Mouse (Mus musculus) 416B (cell line): Measurements from ENCODE around the gene Ralb.
A peak's percentile ranks its signal among the peaks of the same experiment; 100 is the strongest.

ENCODE experiments used
- DNase-seq: peaks from one replicate; pipeline ENCODE4 v3.0.0; 2011; ENCODE audit warnings: low read depth

Ralb gene

DNA sequence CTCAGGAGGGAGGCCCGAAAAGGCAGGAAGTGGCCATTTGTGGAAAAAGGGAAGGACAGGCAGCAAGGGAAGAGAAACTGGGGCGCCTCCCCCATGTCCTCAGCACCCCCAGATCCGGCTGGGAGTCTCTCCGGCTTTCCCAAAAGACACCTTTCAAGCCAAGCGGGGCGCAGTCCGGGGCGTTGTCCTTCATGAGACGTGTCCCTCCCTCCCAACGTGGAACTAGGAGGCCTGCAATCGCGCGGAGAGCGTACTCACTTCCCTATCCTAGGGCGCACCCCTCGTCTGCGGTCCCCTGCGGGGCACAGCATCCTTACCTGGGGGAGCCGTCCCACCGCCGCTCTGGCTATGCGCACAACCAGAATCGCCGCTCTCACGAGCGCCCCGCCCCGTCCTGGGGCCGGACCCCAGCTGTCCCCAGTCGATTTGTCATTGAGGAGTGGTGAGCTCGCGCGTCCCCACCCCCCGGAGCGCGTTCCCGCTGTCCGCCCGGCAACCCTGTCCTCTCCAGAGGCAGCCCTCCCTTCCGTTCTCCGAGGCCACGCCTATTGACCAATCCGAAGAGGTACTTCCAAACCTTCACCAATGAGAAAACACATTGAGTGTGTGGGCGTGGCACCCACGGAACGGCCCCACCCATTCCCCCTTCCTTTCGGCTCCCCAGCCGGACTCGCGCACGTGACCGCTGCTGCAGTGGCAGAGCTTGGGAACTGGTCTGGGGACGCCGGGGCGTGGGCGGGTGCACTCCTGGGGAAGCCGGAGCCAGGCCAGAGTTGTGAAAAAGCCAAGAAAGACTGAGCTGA, at the start of gene Ralb:
Gene Ralb (minus strand): TSS at position 535 of the 803 bp plus-strand sequence.
- peak; percentile 99 for DNase-seq

DNA sequence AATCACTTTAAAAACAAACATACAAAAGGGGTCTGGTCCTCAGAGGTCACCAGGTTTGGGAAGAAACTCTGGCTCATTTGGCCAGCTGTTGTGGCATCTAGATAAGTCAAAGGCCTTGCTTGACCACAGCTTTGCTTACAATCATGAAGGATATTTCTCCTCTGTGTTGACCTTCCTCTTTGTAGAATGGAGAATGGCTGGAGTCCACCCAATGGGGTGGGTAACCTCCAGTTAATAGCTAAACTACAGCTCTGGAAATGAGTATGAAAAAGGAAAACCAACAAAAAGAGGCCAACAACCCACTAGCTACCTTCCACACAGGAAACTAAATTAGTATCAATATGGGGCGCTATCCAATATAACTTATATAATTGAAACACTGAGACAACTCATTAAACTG, 47.1 kb upstream of the Ralb start:
- DNase-seq: no peak

DNA sequence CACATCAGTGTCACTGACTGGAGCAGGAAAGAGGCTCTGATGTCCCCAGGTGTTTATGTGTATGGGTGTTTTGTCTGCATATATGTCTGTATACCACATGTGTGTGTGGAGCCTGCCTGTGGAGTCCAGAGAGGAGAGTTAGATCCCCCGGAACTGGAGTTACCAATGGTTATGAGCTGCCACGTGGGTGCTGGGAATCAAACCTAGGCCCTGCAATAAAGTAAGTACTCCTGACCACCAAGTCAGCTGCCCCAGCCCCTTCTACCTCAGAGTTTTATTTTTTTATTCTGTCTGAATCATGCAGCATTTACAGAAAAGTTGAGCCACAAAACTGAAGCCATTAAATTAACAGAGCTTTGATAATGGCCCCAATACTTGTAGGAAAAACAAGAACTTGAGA, 45.5 kb upstream of the Ralb start:
- DNase-seq: no peak

DNA sequence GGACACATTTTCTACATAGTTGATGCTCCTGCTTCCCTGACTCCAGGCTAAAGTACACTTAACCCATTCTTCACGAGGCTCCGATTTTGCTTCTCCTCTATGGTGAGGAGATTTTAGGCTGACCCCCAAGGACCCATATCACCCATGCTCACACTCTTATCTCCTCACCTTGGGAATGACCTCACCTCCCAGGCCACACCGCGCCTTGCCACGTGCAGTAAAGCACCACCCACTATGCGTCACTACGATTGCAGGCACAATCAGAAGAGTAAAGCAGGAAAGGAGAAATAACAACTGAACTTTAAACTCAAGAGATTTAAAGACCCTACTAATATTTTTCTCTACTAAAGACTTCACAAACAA, 44.7 kb upstream of the Ralb start:
- no peak for DNase-seq

GRCm38 (mm10) chr1:119548668-119549326, 44.2 kb upstream of the Ralb start:
- DNase-seq: peak; percentile 82

GRCm38 (mm10) chr1:119546490-119546889, 41.9 kb upstream of the Ralb start:
- DNase-seq: no peak

DNA sequence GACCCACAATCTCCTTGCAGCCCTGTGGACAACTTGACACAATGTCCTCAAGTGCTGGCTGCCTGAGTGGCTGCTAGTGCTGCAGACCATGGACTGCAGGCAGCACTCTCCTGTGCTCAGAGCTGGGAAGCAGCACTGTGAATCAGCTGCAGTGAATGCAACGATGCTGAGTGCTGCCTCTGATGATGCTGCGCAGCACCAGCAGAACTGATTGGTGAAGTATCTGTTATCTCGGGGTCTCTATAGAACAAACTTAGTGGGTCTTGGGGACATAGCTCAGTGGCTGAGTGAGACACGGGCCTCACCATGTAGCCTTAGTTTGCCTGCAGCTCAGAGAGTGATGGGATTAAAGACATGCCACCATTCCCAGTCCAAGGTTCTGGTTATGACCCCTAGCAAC, 41.1 kb upstream of the Ralb start:
- no peak for DNase-seq

GRCm38 (mm10) chr1:119545164-119545563, 40.6 kb upstream of the Ralb start:
- no peak for DNase-seq

DNA sequence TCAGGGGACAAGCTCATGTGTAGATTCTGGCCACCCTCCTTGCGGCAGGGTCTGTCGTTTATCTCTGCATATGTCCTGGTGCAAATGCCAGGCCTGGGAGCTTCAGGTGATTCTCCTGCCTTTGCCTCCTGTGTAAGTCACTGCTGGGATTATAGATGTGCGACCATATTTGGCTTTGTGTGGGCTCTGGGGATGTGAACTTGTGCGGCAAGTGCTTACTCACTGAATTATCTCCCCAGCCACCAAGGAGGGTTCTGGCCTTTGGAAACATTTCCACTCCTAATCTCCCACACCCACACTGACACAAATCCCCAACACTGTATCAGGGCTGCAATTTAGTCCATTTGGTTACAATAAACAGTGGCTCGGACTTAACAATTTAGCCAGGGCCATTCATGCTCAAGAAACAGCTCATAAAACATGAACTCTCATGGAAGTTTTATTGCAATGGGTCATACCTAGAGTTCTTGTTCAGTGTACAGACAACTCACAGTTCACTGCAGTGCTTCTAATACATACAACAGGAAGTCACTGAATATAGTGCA, 40.1 kb upstream of the Ralb start:
- DNase-seq: no peak

- DNase-seq: no peak
Measured at GRCm38 (mm10) chr1:119543316-119543715, 38.7 kb upstream of the Ralb start.

- DNase-seq: no peak
Measured at GRCm38 (mm10) chr1:119541570-119541969, 37.0 kb upstream of the Ralb start.

GRCm38 (mm10) chr1:119540836-119541557, 36.4 kb upstream of the Ralb start:
- no peak for DNase-seq

DNA sequence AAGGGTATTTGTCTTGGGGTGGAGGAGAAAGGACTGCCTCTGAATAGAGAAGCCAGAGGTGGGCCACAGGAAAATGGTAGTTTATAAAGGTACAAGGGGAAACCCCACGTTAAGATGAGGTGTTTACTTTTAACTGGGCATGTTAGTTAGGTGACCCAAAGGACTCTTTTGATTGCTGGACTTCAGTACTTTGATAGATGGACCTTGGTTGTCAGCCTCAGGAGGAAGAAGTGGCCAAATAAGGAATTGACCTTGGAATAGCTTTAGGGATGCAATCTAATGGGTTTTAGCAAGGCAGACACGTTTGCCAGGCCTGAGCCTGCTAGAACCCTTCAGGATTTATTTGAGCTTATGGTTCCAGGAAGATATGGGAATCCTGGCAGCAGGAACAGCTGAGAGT, 34.7 kb upstream of the Ralb start:
- DNase-seq: no peak

DNA sequence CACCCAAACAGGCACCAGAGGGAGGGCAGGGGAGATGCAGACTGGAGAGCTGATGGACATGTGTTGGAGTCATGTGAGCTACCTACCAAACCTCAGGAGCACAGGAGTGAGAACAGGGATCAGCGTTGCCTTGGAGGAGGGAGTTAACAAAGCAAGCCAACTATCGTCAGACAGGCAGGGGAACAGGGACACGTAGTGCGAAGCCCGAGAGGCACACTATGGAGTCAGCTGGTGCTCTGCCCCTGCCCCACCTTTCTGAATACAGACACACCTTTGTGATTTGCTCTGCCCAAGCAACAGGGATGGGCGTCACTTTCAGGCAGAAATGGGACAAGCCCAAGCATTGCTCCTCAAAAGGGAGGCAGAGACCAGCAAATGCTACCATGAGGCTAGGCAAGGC, 33.1 kb upstream of the Ralb start:
- no peak for DNase-seq

GRCm38 (mm10) chr1:119536122-119536521, 31.5 kb upstream of the Ralb start:
- no peak for DNase-seq

DNA sequence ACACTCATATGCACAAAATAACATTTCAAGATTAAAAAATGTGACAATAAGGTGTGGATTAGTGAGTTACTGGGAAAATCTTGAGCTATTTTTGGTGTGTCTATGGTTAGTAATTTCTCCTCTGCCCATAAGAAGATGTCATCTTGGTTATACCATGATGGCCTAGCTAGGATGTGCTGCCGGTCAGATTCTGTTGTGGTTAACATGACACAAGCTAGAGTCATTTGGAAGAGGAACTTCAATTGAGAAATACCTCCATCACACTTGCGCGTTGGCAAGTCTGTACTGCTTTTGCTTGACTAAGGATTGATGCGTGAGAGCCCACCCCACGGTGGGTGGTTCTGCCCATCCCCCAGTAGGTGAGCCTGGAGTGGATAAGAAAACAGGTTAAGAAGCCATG, 29.7 kb upstream of the Ralb start:
- peak; percentile 89 for DNase-seq

- no peak for DNase-seq
Measured at GRCm38 (mm10) chr1:119533093-119533805, 28.7 kb upstream of the Ralb start.

DNA sequence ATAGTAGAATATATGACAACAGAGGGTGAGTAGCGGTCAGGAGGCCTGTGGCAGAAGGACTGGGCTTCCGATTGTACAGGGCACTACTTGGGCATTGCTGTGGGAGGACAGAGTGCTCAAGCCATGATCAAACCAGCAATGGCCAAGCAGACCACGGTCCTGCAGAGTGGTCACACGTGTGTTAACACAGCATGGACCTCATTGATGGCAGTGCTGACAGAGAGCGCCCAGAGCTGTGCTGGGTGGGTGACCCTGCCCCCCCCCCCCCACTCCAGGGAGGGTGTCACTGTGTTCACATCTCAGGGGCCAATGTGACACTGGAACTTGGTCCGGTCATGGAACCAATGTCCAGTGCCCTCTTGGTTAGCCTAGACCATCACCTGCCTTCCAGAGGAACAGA, 27.6 kb upstream of the Ralb start:
- DNase-seq: no peak

DNA sequence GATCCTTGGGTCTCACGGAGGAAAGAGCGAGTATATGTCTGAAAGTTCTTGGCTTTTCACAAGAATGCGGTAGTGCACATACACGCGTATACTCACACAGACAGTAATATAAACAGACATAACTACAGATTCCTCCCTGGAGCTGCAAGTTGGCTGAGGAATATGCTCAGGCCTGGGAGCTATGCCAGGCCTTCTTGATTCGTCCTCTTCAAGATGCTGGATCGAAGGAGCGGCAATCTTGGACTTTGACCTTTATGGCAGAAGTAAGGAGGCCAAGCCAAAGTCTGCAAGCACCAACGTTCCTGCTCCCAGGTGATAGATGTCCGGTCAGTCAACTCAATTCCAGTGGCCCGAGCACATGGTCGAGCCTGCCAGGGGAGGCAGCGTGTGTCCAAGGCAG, 26.3 kb upstream of the Ralb start:
- DNase-seq: no peak

DNA sequence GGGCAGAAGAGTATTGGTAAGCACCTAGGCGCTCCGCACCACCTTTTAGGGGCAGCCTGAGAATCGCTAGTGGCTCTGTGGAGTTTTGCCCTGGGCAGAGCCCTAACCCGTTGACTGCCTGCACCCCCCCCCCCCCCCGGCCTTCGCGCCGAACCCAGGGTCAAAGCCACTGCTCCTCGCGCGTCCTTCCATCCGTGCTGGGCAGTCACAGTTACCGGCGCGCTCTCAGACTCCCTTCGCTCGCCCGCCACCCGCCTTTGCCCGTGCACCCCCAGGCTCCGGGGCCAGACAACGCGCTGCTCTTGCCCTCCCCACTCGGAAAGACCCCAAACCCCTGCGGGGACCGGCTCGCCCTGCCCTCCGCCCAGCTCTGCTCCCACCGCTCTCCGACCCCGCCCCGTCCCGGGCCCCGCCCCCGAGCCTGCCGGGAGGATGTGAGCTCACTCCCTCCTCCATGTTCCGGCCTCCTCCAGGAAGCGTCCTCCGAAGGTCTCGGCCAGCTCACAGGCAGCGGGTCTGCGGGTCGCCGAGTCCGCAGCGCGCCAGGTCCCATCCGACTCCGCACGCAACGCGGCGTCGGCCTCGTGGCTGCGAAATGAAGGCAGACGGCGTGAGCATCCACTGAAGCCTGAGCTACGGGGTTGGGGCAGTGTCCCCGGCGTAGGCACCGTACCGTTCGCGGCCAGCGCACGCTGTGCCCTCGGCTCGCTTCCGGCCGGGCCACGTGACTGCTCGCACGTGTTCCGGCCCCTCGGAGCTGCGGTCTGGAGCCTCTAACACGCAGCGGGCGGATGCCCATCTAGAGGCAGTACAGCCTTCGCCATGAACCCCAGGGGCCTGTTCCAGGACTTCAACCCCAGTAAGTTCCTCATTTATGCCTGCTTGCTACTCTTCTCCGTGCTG, 21.3 kb upstream of the Ralb start, which contains the start of gene Tmem185b:
Gene Tmem185b (plus strand): TSS at position 472 of the 903 bp plus-strand sequence.
- peak; percentile 89 for DNase-seq

- no peak for DNase-seq
Measured at GRCm38 (mm10) chr1:119525004-119525444, 20.4 kb upstream of the Ralb start.
